Mouse (Mus musculus): ENCODE data around the gene Cstf3. TPM values are rescaled to one million over a fixed set of nuclear protein-coding genes. Genes with fewer than 3 reads are reported as not detected.

The Cstf3 gene
- total and polyA plus RNA-seq, 3 experiments: 11.6 to 126 (median 35.7) TPM

GRCm38 (mm10) chr2:104595063-104595462 is 4.7 kb downstream of the Cstf3 start:
- no peaks in the 10 kb centered on the region for H3K27me3 ChIP-seq (ENCODE audit: control insufficient read depth in 1 of 2, insufficient read depth in 2 of 2, low read length in 2 of 2)
- H3K9ac ChIP-seq (ENCODE audit: control insufficient read depth, low read depth, low read length, poor library complexity, severe bottlenecking): no peak overlapping the region
- DNase-seq (ENCODE audit: low read depth, low spot score): peak; percentile 71
- H3K27ac ChIP-seq (ENCODE audit: control insufficient read depth, low read depth, low read length): peak overlapping the region; percentile 21; the same call in 1 of the 2 replicates
- H3K4me3 ChIP-seq (ENCODE audit: control insufficient read depth in 1 of 2, insufficient read depth in 1 of 2, low read depth in 2 of 2, low read length in 2 of 2): no peak overlapping the region
- no peaks in the 10 kb centered on the region for H3K9me3 ChIP-seq (replicated peaks; ENCODE audit: insufficient read depth, low read length)
- H3K4me1 ChIP-seq (ENCODE audit: control insufficient read depth in 1 of 2, insufficient read depth in 2 of 2, low read length in 2 of 2): peaks cover 12 to 16% of the 10 kb centered on the region in 2 experiments
- peaks cover 62% of the 10 kb centered on the region for H3K79me2 ChIP-seq (ENCODE audit: control insufficient read depth, insufficient read depth, low read length, poor library complexity)
- TF ChIP-seq ZMIZ1 (IDR thresholded peaks at IDR 0.05; ENCODE audit: low read depth, low read length) (no peak), SIN3A (IDR thresholded peaks at IDR 0.05; ENCODE audit: low read length) (peak; percentile 51), RCOR1 (IDR thresholded peaks at IDR 0.05; ENCODE audit: low read depth, low read length) (no peak), MXI1 (IDR thresholded peaks at IDR 0.05; ENCODE audit: low read depth, low read length) (no peak), NELFE (IDR thresholded peaks at IDR 0.05; ENCODE audit: low read depth, low read length) (no peak), MAZ (IDR thresholded peaks at IDR 0.05; ENCODE audit: low read depth, low read length) (no peak), EP300 (IDR thresholded peaks at IDR 0.05; ENCODE audit: low read depth in 1 of 2, low read length in 2 of 2) (0 out of 4 replicates have a peak, but pooled peaks of 1 of the 2 experiments have one; percentile 35), MEF2A (IDR thresholded peaks at IDR 0.05; ENCODE audit: extremely low read depth, insufficient replicate concordance, low read depth, low read length, poor library complexity, severe bottlenecking) (no peak), MYC (IDR thresholded peaks at IDR 0.05; ENCODE audit: low read depth, low read length) (peak; percentile 64; the same call in 1 of the 2 replicates), ZNF384 (IDR thresholded peaks at IDR 0.05; ENCODE audit: low read depth, low read length) (peak; percentile 98)
- H3K36me3 ChIP-seq (ENCODE audit: control insufficient read depth in 1 of 2, insufficient read depth in 2 of 2, low read length in 2 of 2): peaks cover 8 to 30% of the 10 kb centered on the region in 2 experiments; a peak in 3 of 4 replicates

DNA sequence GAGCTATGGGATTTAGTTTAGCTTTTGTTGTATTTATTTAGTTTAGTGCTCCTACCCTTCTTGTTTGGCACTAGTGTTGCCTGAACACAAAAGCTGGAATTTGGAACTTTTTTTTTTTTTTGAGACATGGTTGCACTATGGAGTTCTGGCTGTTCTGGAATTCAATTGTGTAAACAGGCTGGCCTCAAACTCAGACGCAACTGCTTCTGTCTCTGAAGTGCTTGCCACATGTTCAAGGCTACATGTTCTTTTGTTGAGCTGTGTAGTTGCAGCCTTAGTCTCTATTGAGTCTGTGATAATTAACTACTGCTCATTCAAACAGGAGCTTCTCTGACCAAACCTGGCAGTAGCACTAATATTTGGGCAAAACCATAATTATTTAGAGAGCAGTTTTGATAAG is 13.1 kb downstream of the Cstf3 start:
- TF ChIP-seq MEF2A (IDR thresholded peaks at IDR 0.05; ENCODE audit: extremely low read depth, insufficient replicate concordance, low read depth, low read length, poor library complexity, severe bottlenecking) (no peak), POLR2AphosphoS2 (IDR thresholded peaks at IDR 0.05; ENCODE audit: low read length) (no peak), E2F4 (IDR thresholded peaks at IDR 0.05; ENCODE audit: borderline replicate concordance, low read depth, low read length) (no peak), ZMIZ1 (IDR thresholded peaks at IDR 0.05; ENCODE audit: low read depth, low read length) (no peak), CHD2 (IDR thresholded peaks at IDR 0.05; ENCODE audit: low read length) (no peak), TCF12 (IDR thresholded peaks at IDR 0.05; ENCODE audit: low read depth, low read length) (no peak), POLR2A (IDR thresholded peaks at IDR 0.05; ENCODE audit: control insufficient read depth in 1 of 2, insufficient read depth in 1 of 2, low read depth in 1 of 2, low read length in 2 of 2, poor library complexity in 1 of 2) (no peak), USF2 (IDR thresholded peaks at IDR 0.05; ENCODE audit: borderline replicate concordance in 1 of 2, insufficient read depth in 1 of 2, low read depth in 1 of 2, low read length in 2 of 2) (no peak), MYB (IDR thresholded peaks at IDR 0.05; ENCODE audit: low read depth, low read length) (no peak), ZKSCAN1 (IDR thresholded peaks at IDR 0.05; ENCODE audit: low read depth, low read length) (no peak), TBP (IDR thresholded peaks at IDR 0.05; ENCODE audit: low read depth, low read length) (no peak), EP300 (IDR thresholded peaks at IDR 0.05; ENCODE audit: low read depth in 1 of 2, low read length in 2 of 2) (no peak), GATA1 (IDR thresholded peaks at IDR 0.05; ENCODE audit: low read depth, low read length) (no peak), MAFK (IDR thresholded peaks at IDR 0.05; ENCODE audit: borderline replicate concordance, low read depth, low read length) (no peak)
- H3K4me3 ChIP-seq (ENCODE audit: control insufficient read depth in 1 of 2, insufficient read depth in 1 of 2, low read depth in 2 of 2, low read length in 2 of 2): no peak overlapping the region
- H3K36me3 ChIP-seq (ENCODE audit: control insufficient read depth in 1 of 2, insufficient read depth in 2 of 2, low read length in 2 of 2): peaks cover 5 to 8% of the 10 kb centered on the region in 2 experiments
- H3K4me1 ChIP-seq (ENCODE audit: control insufficient read depth in 1 of 2, insufficient read depth in 2 of 2, low read length in 2 of 2): no peaks in the 10 kb centered on the region
- no peaks in the 10 kb centered on the region for H3K27me3 ChIP-seq (ENCODE audit: control insufficient read depth in 1 of 2, insufficient read depth in 2 of 2, low read length in 2 of 2)
- peaks cover 34% of the 10 kb centered on the region for H3K79me2 ChIP-seq (ENCODE audit: control insufficient read depth, insufficient read depth, low read length, poor library complexity)
- no peaks in the 10 kb centered on the region for H3K9me3 ChIP-seq (replicated peaks; ENCODE audit: insufficient read depth, low read length)
- H3K9ac ChIP-seq (ENCODE audit: control insufficient read depth, low read depth, low read length, poor library complexity, severe bottlenecking): no peak overlapping the region
- H3K27ac ChIP-seq (ENCODE audit: control insufficient read depth, low read depth, low read length): no peak overlapping the region
- DNase-seq (ENCODE audit: low read depth, low spot score): no peak

Data from MEL (cell line).